Mouse (Mus musculus): ENCODE results near the gene Timp2. TPM values are rescaled to one million over a fixed set of nuclear protein-coding genes. Genes with fewer than 3 reads are reported as not detected.
A peak's percentile ranks its signal among the peaks of the same experiment; 100 is the strongest.
"Not testable (repeated sequence)": the region's sequence is repeated elsewhere in the genome, so short reads cannot be mapped to it uniquely, and the experiment has no call there.

Gene Timp2
- polyA plus RNA-seq, 1 experiment: 69.1 TPM

DNA sequence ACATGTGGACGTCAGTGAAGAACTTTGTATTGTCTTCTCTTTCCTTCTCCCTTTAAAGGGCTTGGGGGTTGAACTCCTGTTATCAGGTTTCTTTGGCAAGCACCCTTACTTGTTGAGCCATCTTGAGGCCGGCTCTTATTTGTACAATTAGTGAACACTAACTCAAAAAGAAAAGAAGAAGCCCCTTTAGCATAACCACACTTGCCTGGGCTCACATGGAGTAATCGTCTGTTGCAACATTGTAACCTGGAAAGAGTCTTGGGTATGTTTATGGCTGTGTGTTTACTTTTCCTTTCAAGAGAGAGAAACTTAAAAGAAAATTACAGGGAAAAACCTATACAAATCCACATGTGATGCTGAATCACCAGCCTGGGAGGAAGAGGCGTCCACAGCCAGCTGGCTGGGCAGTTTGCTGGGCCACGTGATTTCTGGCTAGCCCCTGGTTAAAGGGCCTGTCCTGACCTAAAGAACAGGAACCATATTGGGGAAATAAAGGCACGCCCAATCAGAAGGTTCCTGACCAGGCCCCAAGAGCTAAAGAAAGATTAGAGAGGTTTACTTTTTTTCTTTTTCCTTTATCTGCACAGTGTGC is 43.3 kb downstream of the Timp2 start:
- Histone ChIP-seq H3K27ac (replicated peaks; ENCODE audit: low read depth, low read length) (no peak overlapping the region), H3K4me1 (ENCODE audit: control insufficient read depth, insufficient read depth, insufficient read length, low read length) (no peaks in the 10 kb centered on the region), H3K4me3 (ENCODE audit: insufficient read depth, low read depth, low read length) (no peak overlapping the region)

DNA sequence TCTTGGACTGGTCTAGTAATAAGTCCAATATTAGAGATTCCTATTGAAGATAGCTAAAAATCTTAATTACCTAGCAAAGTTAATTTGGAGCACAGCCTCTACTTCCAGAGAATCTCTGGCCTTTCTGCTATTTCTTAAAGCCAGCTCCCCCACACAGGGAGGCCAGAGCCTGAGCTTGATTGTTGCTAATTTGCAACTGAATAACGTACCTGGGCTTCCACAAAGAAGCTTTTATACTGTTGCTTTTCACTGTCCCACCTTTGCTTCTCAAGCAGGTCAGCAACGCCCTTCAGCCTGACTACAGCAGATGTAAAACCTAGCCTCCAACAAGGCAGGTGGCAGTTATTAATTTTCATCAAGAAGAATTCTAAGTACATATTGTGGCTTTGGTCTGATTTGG is 47.6 kb downstream of the Timp2 start:
- not testable (repeated sequence) for H3K27ac ChIP-seq (replicated peaks; ENCODE audit: low read depth, low read length); H3K4me3 ChIP-seq (ENCODE audit: insufficient read depth, low read depth, low read length)

GRCm38 (mm10) chr11:118303959-118304358 is 51.6 kb downstream of the Timp2 start:
- not testable (repeated sequence) for H3K4me1 ChIP-seq (ENCODE audit: control insufficient read depth, insufficient read depth, insufficient read length, low read length); H3K27ac ChIP-seq (replicated peaks; ENCODE audit: low read depth, low read length); H3K4me3 ChIP-seq (ENCODE audit: insufficient read depth, low read depth, low read length)

More for the DNA sequence above, 47.6 kb downstream of the Timp2 start:
- H3K4me1 ChIP-seq (ENCODE audit: control insufficient read depth, insufficient read depth, insufficient read length, low read length): not testable (repeated sequence)

DNA sequence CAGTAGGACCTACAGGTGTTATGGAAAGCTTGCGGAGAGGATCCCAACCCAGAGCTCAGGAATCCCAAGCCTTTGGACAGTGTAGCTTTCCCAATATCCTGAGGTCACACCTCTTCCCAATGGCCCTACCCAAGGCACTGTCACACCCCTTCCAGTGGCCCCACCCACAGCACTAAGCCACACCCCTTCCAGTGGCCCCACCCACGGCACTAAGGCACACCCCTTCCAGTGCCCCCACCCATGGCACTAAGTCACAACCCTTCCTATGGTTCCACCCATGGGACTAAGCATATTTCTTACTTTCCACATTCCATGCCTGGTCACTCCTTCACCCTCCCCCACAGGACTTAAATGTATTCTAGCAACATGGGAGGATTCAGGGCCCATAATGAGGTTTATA is 56.7 kb downstream of the Timp2 start:
- no peaks in the 10 kb centered on the region for H3K4me1 ChIP-seq (ENCODE audit: control insufficient read depth, insufficient read depth, insufficient read length, low read length)
- H3K27ac ChIP-seq (replicated peaks; ENCODE audit: low read depth, low read length): no peak overlapping the region
- H3K4me3 ChIP-seq (ENCODE audit: insufficient read depth, low read depth, low read length): no peak overlapping the region

DNA sequence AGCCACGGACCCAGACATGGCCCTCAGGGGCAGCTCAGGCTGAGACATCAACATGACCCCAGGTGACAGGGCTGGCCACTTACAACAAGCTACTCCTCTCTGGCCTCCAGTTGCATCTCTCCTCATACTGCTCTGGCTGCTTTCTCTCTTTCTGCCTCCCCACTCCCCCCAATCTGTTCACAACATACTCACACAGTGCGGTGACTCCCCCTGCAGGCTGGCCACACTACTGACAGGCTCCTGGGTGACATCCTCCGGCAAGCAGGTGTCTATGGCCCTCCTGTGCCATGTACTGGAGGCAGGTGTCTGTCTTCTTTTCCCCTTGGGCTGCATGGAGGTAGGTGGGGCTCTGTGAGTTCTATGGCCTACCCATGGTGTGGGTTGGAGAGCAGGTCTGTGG is 57.6 kb downstream of the Timp2 start:
- Histone ChIP-seq H3K27ac (replicated peaks; ENCODE audit: low read depth, low read length) (no peak overlapping the region), H3K4me1 (ENCODE audit: control insufficient read depth, insufficient read depth, insufficient read length, low read length) (no peaks in the 10 kb centered on the region), H3K4me3 (ENCODE audit: insufficient read depth, low read depth, low read length) (no peak overlapping the region)

- Histone ChIP-seq H3K4me1 (ENCODE audit: control insufficient read depth, insufficient read depth, insufficient read length, low read length) (no peaks in the 10 kb centered on the region), H3K27ac (replicated peaks; ENCODE audit: low read depth, low read length) (no peak overlapping the region), H3K4me3 (ENCODE audit: insufficient read depth, low read depth, low read length) (no peak overlapping the region)
These were observed 60.5 kb downstream of the Timp2 start for GRCm38 (mm10) chr11:118295026-118295425.

GRCm38 (mm10) chr11:118292671-118293070 is 62.9 kb downstream of the Timp2 start:
- H3K4me1 ChIP-seq (ENCODE audit: control insufficient read depth, insufficient read depth, insufficient read length, low read length): peaks cover 7% of the 10 kb centered on the region; the same call in 1 of the 2 replicates
- H3K27ac ChIP-seq (replicated peaks; ENCODE audit: low read depth, low read length): no peak overlapping the region
- H3K4me3 ChIP-seq (ENCODE audit: insufficient read depth, low read depth, low read length): no peak overlapping the region

GRCm38 (mm10) chr11:118289999-118290889 is 65.3 kb downstream of the Timp2 start, which contains the start of gene Usp36:
Usp36 (minus strand) TSS chr11:118290244.
- Histone ChIP-seq H3K4me3 (ENCODE audit: insufficient read depth, low read depth, low read length) (peak within 1 kb of the TSS; percentile 81), H3K4me1 (ENCODE audit: control insufficient read depth, insufficient read depth, insufficient read length, low read length) (peaks cover 7% of the 10 kb centered on the region; the same call in 1 of the 2 replicates), H3K27ac (replicated peaks; ENCODE audit: low read depth, low read length) (peak within 1 kb of the TSS; percentile 87)

DNA sequence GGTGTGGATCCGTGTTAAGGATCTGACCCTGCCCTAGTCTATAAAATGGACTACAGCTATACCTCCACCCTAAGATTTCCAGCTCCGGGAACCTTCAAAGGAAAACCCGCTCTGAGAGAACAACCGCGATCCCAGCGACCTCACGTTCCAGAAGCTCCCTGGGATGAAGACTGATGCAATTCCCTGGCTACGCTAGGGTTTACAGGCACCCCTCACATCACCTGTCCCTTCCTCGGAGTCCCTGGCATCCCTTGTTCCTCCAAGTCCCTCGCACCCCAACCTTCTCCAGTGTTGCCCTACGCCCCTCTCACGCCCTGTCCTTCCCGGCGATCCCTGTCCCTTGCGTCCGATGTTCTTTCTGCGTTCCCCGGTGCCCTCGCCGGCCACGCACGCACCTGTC is 66.0 kb downstream of the Timp2 start:
- peaks cover 7% of the 10 kb centered on the region; the same call in 1 of the 2 replicates for H3K4me1 ChIP-seq (ENCODE audit: control insufficient read depth, insufficient read depth, insufficient read length, low read length)
- peak overlapping the region; percentile 81 for H3K4me3 ChIP-seq (ENCODE audit: insufficient read depth, low read depth, low read length)
- peak overlapping the region; percentile 87 for H3K27ac ChIP-seq (replicated peaks; ENCODE audit: low read depth, low read length)

DNA sequence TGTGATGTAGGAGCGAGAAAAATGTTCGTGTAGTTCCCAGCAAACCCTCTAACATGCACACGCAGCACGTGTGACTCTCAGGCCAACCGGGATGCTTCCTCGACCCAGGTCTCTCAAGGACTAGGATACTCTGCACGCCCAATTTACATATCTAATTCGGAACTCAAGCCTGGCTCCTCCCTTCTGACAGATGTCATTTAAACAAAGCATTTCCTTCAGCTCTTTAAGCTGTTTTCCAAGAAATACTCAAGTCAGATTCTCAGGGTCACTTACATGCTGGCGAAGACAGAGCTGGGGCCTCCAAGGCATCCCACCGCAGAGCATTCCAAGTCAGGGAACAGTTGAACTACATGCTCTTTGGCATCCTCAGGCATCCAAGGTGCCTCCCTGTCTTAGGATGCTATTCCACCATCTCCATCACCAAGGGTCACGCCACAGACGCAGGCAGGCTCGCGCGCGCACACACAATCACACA is 66.5 kb downstream of the Timp2 start:
- peak overlapping the region; percentile 81 for H3K4me3 ChIP-seq (ENCODE audit: insufficient read depth, low read depth, low read length)
- H3K4me1 ChIP-seq (ENCODE audit: control insufficient read depth, insufficient read depth, insufficient read length, low read length): peaks cover 7% of the 10 kb centered on the region; the same call in 1 of the 2 replicates
- 0 out of 2 replicates have a peak overlapping the region, but pooled peaks have one; percentile 87 for H3K27ac ChIP-seq (replicated peaks; ENCODE audit: low read depth, low read length)

DNA sequence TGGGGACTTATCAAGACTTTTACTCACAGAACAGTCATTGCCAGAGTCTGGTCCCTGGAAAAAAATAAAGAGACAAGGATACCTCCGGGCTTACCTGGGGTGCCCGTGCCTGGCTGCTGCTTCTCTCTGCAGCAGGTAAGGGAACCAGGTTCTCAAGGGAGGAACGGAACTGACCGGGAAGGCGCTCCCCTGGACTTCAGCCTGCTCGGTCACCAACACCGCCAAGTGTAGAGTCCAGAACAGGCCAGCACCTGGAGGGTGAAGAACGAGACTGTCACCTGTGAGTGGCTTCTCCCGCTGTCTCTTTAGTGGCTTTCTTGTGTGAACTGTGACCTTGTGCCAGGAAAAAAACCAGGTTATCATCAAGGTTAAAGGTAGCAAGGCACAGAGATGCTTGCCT is 68.0 kb downstream of the Timp2 start:
- Histone ChIP-seq H3K4me3 (ENCODE audit: insufficient read depth, low read depth, low read length) (no peak overlapping the region), H3K4me1 (ENCODE audit: control insufficient read depth, insufficient read depth, insufficient read length, low read length) (peaks cover 7% of the 10 kb centered on the region; the same call in 1 of the 2 replicates), H3K27ac (replicated peaks; ENCODE audit: low read depth, low read length) (no peak overlapping the region)

DNA sequence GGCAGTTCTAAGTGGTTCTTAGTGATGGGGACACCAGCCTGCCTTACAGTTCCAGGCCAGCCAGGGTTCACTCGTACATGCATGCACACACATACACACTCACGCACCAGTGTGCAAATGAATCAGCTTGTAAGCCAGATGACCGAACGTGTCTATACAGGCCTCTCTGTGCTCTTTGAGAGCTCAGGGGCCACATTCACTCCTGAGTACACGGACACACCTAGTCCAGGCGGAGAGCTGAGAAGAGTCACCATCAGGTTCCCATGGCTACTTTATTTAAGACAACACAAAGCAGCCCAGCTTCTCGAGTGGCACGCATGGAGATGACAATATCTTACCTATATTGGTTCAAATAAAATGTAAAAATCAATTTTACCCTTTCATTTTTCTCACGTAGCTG is 69.1 kb downstream of the Timp2 start:
- H3K27ac ChIP-seq (replicated peaks; ENCODE audit: low read depth, low read length): no peak overlapping the region
- H3K4me1 ChIP-seq (ENCODE audit: control insufficient read depth, insufficient read depth, insufficient read length, low read length): peaks cover 7% of the 10 kb centered on the region; the same call in 1 of the 2 replicates
- no peak overlapping the region for H3K4me3 ChIP-seq (ENCODE audit: insufficient read depth, low read depth, low read length)

DNA sequence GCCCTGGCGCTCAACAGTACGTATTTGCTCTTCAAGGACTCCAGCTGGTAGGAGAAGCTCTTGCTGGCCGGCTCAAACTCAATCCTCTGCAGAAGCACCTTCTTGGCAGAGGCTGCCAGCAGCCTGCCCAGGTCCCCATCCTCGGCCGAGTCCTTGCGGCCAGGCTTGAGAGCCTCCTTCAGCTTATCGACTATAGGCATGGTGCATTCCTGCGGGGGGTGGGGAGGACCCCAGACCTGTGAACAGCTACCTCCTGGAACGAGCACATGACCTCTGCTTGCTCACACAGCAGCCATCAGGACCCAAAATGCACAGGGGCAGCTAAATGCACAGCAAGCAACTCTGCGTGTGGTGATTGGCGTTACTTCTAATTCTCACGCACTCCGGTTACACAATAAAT is 69.7 kb downstream of the Timp2 start:
- no peak overlapping the region for H3K27ac ChIP-seq (replicated peaks; ENCODE audit: low read depth, low read length)
- H3K4me1 ChIP-seq (ENCODE audit: control insufficient read depth, insufficient read depth, insufficient read length, low read length): peaks cover 7% of the 10 kb centered on the region; the same call in 1 of the 2 replicates
- H3K4me3 ChIP-seq (ENCODE audit: insufficient read depth, low read depth, low read length): no peak overlapping the region

- Histone ChIP-seq H3K4me3 (ENCODE audit: insufficient read depth, low read depth, low read length) (no peak overlapping the region), H3K27ac (replicated peaks; ENCODE audit: low read depth, low read length) (no peak overlapping the region), H3K4me1 (ENCODE audit: control insufficient read depth, insufficient read depth, insufficient read length, low read length) (no peaks in the 10 kb centered on the region)
These were observed 75.3 kb downstream of the Timp2 start for GRCm38 (mm10) chr11:118280218-118280617.

- no peak overlapping the region for H3K27ac ChIP-seq (replicated peaks; ENCODE audit: low read depth, low read length)
- no peaks in the 10 kb centered on the region for H3K4me1 ChIP-seq (ENCODE audit: control insufficient read depth, insufficient read depth, insufficient read length, low read length)
- H3K4me3 ChIP-seq (ENCODE audit: insufficient read depth, low read depth, low read length): no peak overlapping the region
These were observed 79.2 kb downstream of the Timp2 start for GRCm38 (mm10) chr11:118276328-118276727.
